18 mouse cellular contexts compared by ENCODE assay signal in the genomic region with DNA sequence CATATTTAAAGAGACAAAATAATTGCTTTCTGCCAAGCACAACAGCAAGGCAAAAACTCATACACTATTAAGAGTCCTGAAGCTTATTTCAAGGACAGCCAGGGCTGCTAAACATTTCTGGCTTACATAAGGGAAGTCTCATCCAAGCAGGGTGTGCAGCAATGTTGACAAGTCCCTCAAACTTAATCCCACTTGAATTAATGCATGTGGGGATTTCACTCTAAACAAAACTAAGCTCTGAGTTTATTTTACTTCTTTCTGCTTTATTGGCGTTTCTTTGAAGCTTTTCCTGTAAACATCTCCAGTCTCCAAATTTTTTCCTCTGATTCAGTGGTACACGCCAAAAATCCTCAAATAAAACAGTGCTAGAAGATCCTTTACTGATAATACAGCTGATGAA.
"Had no signal": no experiment of that assay in that cellular context is flagged by ENCODE, and none has a peak within 500 bp of the region (broad histone marks: within the 10 kb centered on the region; RNA-seq: fewer than 3 reads in every experiment).

No protein-coding gene starts in this region.

- H3K9me3 ChIP-seq: liver, embryonic 12.5 days; midbrain, embryonic 10.5 days; midbrain, embryonic 13.5 days; neural tube, embryonic 13.5 days; neural tube, embryonic 15.5 days had no signal

- ATAC-seq: liver, embryonic 12.5 days; midbrain, embryonic 13.5 days; midbrain, embryonic 16.5 days had no signal

- H3K4me1 ChIP-seq: liver, embryonic 12.5 days; midbrain, embryonic 10.5 days; midbrain, embryonic 13.5 days; neural tube, embryonic 13.5 days; neural tube, embryonic 15.5 days had no signal

- H3K4me2 ChIP-seq: liver, embryonic 12.5 days; midbrain, embryonic 13.5 days; neural tube, embryonic 13.5 days; neural tube, embryonic 15.5 days had no signal

- H3K9ac ChIP-seq: liver, embryonic 12.5 days; liver, embryonic 14.5 days; midbrain, embryonic 13.5 days; neural tube, embryonic 13.5 days; neural tube, embryonic 15.5 days had no signal

- H3K36me3 ChIP-seq: liver, embryonic 12.5 days; midbrain, embryonic 10.5 days; midbrain, embryonic 13.5 days; neural tube, embryonic 13.5 days; neural tube, embryonic 15.5 days had no signal

- H3K4me3 ChIP-seq: liver, embryonic 12.5 days; midbrain, embryonic 10.5 days; midbrain, embryonic 13.5 days; myocyte; neural tube, embryonic 13.5 days; neural tube, embryonic 15.5 days had no signal

- H3K27ac ChIP-seq: liver, embryonic 12.5 days; liver, embryonic 14.5 days; midbrain, embryonic 10.5 days; midbrain, embryonic 13.5 days; neural tube, embryonic 13.5 days; neural tube, embryonic 15.5 days had no signal

- H3K27me3 ChIP-seq: liver, embryonic 12.5 days; midbrain, embryonic 13.5 days; neural tube, embryonic 13.5 days; neural tube, embryonic 15.5 days had no signal

- DNase-seq: lung, adult 18-20 months; lung, postnatal 10 days; lung, postnatal 4 days; retina, postnatal 1 day; right cerebral cortex, adult 18-20 months; right cerebral cortex, postnatal 25 days; right cerebral cortex, postnatal 4 days; spleen, adult 18-20 months; thymus, adult 2 months; thymus, postnatal 25 days had no signal
